Mouse (Mus musculus) adrenal gland, postnatal 0 days (tissue): ENCODE results near the gene Slc51a. TPM values are rescaled to one million over a fixed set of nuclear protein-coding genes. Genes with fewer than 3 reads are reported as not detected.

Experiments
- polyA plus RNA-seq: library from polyadenylated mRNA; unstranded; fragments of >200 nt; fragmentation: Nextera tagmentation; extraction: Ambion mirVana; gene quantifications from 2 replicates; pipeline ENCODE4 v1.2.1, GENCODE M21; 2015

Gene Slc51a
- polyA plus RNA-seq, result 1.3 and 1.7 TPM in 2 replicates

GRCm38 (mm10) chr16:32487234-32488111, at the start of gene Slc51a:
TSS of gene Slc51a (minus strand) at chr16:32487879.

GRCm38 (mm10) chr16:32495965-32496364, 8.3 kb upstream of the Slc51a start, which contains the start of gene Zdhhc19:
TSS of gene Zdhhc19 (plus strand) at chr16:32496265.

GRCm38 (mm10) chr16:32430474-32431046, 57.1 kb downstream of the Slc51a start, which contains the start of gene Pcyt1a:
TSS of gene Pcyt1a (plus strand) at chr16:32430921.

Other genes starting within 250 kb of the Slc51a start
- gene Fbxo45, start 240.7 kb downstream of the Slc51a start, polyA plus RNA-seq, result 8.3 and 9.9 TPM in 2 replicates
- 17.3 and 26.3 TPM in 2 replicates for gene Wdr53, start 240.7 kb downstream of the Slc51a start, polyA plus RNA-seq
- gene Smco1, start 216.4 kb downstream of the Slc51a start, polyA plus RNA-seq, result not detected in 2 replicates
- gene Rnf168, start 210.4 kb downstream of the Slc51a start, polyA plus RNA-seq, result 13.7 and 21.8 TPM in 2 replicates
- 11.0 and 16.7 TPM in 2 replicates for gene Ubxn7, start 155.6 kb downstream of the Slc51a start, polyA plus RNA-seq
- gene Tm4sf19, start 87.4 kb downstream of the Slc51a start, polyA plus RNA-seq, result not detected in 2 replicates
- 44.8 and 69.6 TPM in 2 replicates for gene Tctex1d2, start 68.2 kb downstream of the Slc51a start, polyA plus RNA-seq
- 18.5 and 26.5 TPM in 2 replicates for gene Pcyt1a, start 57.0 kb downstream of the Slc51a start, polyA plus RNA-seq
- not detected in 2 replicates for gene Zdhhc19, start 8.4 kb upstream of the Slc51a start, polyA plus RNA-seq
- 10.1 and 17.2 TPM in 2 replicates for gene Tfrc, start 121.0 kb upstream of the Slc51a start, polyA plus RNA-seq
- 6.7 and 7.7 TPM in 2 replicates for gene Tnk2, start 156.0 kb upstream of the Slc51a start, polyA plus RNA-seq
- gene Muc4, start 248.0 kb upstream of the Slc51a start, polyA plus RNA-seq, result 0.17 TPM in 1 of 2 replicates, not detected in the other